Mouse (Mus musculus) kidney, embryonic 14.5 days (tissue): ENCODE results near the gene Doc2g. TPM values are rescaled to one million over a fixed set of nuclear protein-coding genes. Genes with fewer than 3 reads are reported as not detected.

ENCODE experiments used
- ATAC-seq: fragments of 200-750 bp; cut with Nextera tagmentation; 2 replicates; pipeline ENCODE4 v1.8.0; 2017; ENCODE audit warnings: moderate number of reproducible peaks, mild to moderate bottlenecking, moderate TSS enrichment, moderate library complexity; ENCODE audit not compliant: low FRiP score, low TSS enrichment
- H3K27ac ChIP-seq: fragments of 300-500 bp; sonication (generic); 2 replicates; pipeline ENCODE4 v1.5.1; 2014; ENCODE audit warnings: low read depth, mild to moderate bottlenecking, low read length, moderate library complexity, mixed read lengths
- H3K27me3 ChIP-seq: fragments of 300-500 bp; sonication (generic); 2 replicates; pipeline ENCODE4 v1.6.1; 2014; ENCODE audit warnings: mild to moderate bottlenecking, low read length; ENCODE audit not compliant: control insufficient read depth, insufficient read depth
- H3K36me3 ChIP-seq: fragments of 300-500 bp; sonication (generic); 2 replicates; pipeline ENCODE4 v1.6.1; 2014; ENCODE audit warnings: low read length, mixed read lengths; ENCODE audit not compliant: control insufficient read depth, insufficient read depth
- H3K4me1 ChIP-seq: fragments of 300-500 bp; sonication (generic); 2 replicates; pipeline ENCODE4 v1.6.1; 2014; ENCODE audit warnings: low read length, mixed read lengths; ENCODE audit not compliant: control insufficient read depth, insufficient read depth
- H3K4me2 ChIP-seq: fragments of 300-500 bp; sonication (generic); replicated peaks from 2 replicates; pipeline ENCODE4 v1.6.1; 2014; ENCODE audit warnings: low read depth, mild to moderate bottlenecking, low read length
- H3K4me3 ChIP-seq: fragments of 300-500 bp; sonication (generic); 2 replicates; pipeline ENCODE4 v1.5.1; 2014; ENCODE audit warnings: mild to moderate bottlenecking, low read length
- H3K9ac ChIP-seq: fragments of 300-500 bp; sonication (generic); 2 replicates; pipeline ENCODE4 v1.6.1; 2014; ENCODE audit warnings: low read depth, mild to moderate bottlenecking, low read length, moderate library complexity
- H3K9me3 ChIP-seq: fragments of 300-500 bp; sonication (generic); 2 replicates; pipeline ENCODE4 v1.6.1; 2016; ENCODE audit warnings: low read length; ENCODE audit not compliant: control insufficient read depth
- WGBS: fragments of 180-500 bp; shearing (Covaris S2); extraction: QIAGEN DNeasy Blood & Tissue Kit; methylation state at CpG from one replicate; pipeline ENCODE4 v1.1.7; 2014; 5-methylcytosine and 5-hydroxymethylcytosine counted together
- polyA plus RNA-seq: library from polyadenylated mRNA; unstranded; fragments of >200 nt; fragmentation: Nextera tagmentation; extraction: Ambion mirVana; gene quantifications from 2 replicates; pipeline ENCODE4 v1.2.1, GENCODE M21; 2014

The Doc2g gene
- polyA plus RNA-seq, 1 experiment from 2014 or later = 5.8 TPM

GRCm38 (mm10) chr19:4017921-4018587, 14.9 kb downstream of the Doc2g start:
- Histone ChIP-seq H3K4me3 (no peak overlapping the region), H3K27me3 (no peaks in the 10 kb centered on the region), H3K9ac (no peak overlapping the region), H3K36me3 (no peaks in the 10 kb centered on the region), H3K4me2 (no peak overlapping the region), H3K9me3 (no peaks in the 10 kb centered on the region), H3K4me1 (no peaks in the 10 kb centered on the region), H3K27ac (no peak overlapping the region)
- no peak for ATAC-seq
- 71% methylated on average over 10 of the region's 10 CpGs for WGBS

GRCm38 (mm10) chr19:4018743-4019583, 15.8 kb downstream of the Doc2g start:
- no peaks in the 10 kb centered on the region for H3K27me3 ChIP-seq
- no peak overlapping the region for H3K27ac ChIP-seq
- H3K9ac ChIP-seq = 0 out of 2 replicates have a peak overlapping the region, but pooled peaks have one; percentile 7
- no peak overlapping the region for H3K4me3 ChIP-seq
- ATAC-seq = peak; percentile 86
- no peak overlapping the region for H3K4me2 ChIP-seq
- H3K4me1 ChIP-seq = no peaks in the 10 kb centered on the region
- no peaks in the 10 kb centered on the region for H3K9me3 ChIP-seq
- 35% methylated on average over 18 of the region's 18 CpGs for WGBS
- no peaks in the 10 kb centered on the region for H3K36me3 ChIP-seq

- Histone ChIP-seq H3K9ac (no peak overlapping the region), H3K4me2 (no peak overlapping the region), H3K27ac (no peak overlapping the region), H3K27me3 (no peaks in the 10 kb centered on the region), H3K9me3 (no peaks in the 10 kb centered on the region), H3K4me3 (no peak overlapping the region), H3K4me1 (no peaks in the 10 kb centered on the region), H3K36me3 (no peaks in the 10 kb centered on the region)
- ATAC-seq = no peak
- WGBS = 64% methylated on average over 7 of the region's 7 CpGs
These were observed 20.1 kb downstream of the Doc2g start for GRCm38 (mm10) chr19:4023185-4023584.

- H3K36me3 ChIP-seq = no peaks in the 10 kb centered on the region
- H3K9ac ChIP-seq = no peak overlapping the region
- no peaks in the 10 kb centered on the region for H3K4me1 ChIP-seq
- no peak overlapping the region for H3K4me2 ChIP-seq
- no peaks in the 10 kb centered on the region for H3K27me3 ChIP-seq
- H3K27ac ChIP-seq = no peak overlapping the region
- no peak for ATAC-seq
- H3K9me3 ChIP-seq = no peaks in the 10 kb centered on the region
- H3K4me3 ChIP-seq = no peak overlapping the region
These were observed 24.5 kb downstream of the Doc2g start for GRCm38 (mm10) chr19:4027576-4027975.

GRCm38 (mm10) chr19:4032668-4033067, 29.6 kb downstream of the Doc2g start:
- Histone ChIP-seq H3K9me3 (no peaks in the 10 kb centered on the region), H3K9ac (no peak overlapping the region), H3K4me2 (no peak overlapping the region), H3K36me3 (no peaks in the 10 kb centered on the region; the same call in 1 of the 2 replicates), H3K27me3 (no peaks in the 10 kb centered on the region), H3K4me3 (no peak overlapping the region), H3K4me1 (peaks cover 9% of the 10 kb centered on the region), H3K27ac (no peak overlapping the region)
- 75% methylated on average over 7 of the region's 7 CpGs for WGBS
- ATAC-seq = no peak

- WGBS = 65% methylated on average over 3 of the region's 3 CpGs
- H3K27ac ChIP-seq = no peak overlapping the region
These were observed 30.2 kb downstream of the Doc2g start for GRCm38 (mm10) chr19:4033298-4033697.

GRCm38 (mm10) chr19:4033742-4034141, 30.6 kb downstream of the Doc2g start:
- Histone ChIP-seq H3K27me3 (no peaks in the 10 kb centered on the region), H3K9ac (no peak overlapping the region), H3K4me3 (no peak overlapping the region), H3K27ac (no peak overlapping the region), H3K4me1 (peaks cover 14% of the 10 kb centered on the region), H3K9me3 (no peaks in the 10 kb centered on the region), H3K36me3 (no peaks in the 10 kb centered on the region; the same call in 1 of the 2 replicates), H3K4me2 (no peak overlapping the region)
- ATAC-seq = no peak
- WGBS = 74% methylated on average over 5 of the region's 5 CpGs

More at GRCm38 (mm10) chr19:4033298-4033697, 30.2 kb downstream of the Doc2g start:
- Histone ChIP-seq H3K9me3 (no peaks in the 10 kb centered on the region), H3K36me3 (no peaks in the 10 kb centered on the region; the same call in 1 of the 2 replicates), H3K27me3 (no peaks in the 10 kb centered on the region), H3K4me1 (peaks cover 13% of the 10 kb centered on the region), H3K4me2 (no peak overlapping the region), H3K4me3 (no peak overlapping the region), H3K9ac (no peak overlapping the region)
- no peak for ATAC-seq

- H3K4me3 ChIP-seq = peak overlapping the region; percentile 7; the same call in 1 of the 2 replicates
- peaks cover 14% of the 10 kb centered on the region for H3K4me1 ChIP-seq
- no peaks in the 10 kb centered on the region; the same call in 1 of the 2 replicates for H3K36me3 ChIP-seq
- peak overlapping the region; percentile 33 for H3K4me2 ChIP-seq
- H3K27me3 ChIP-seq = no peaks in the 10 kb centered on the region
- no peaks in the 10 kb centered on the region for H3K9me3 ChIP-seq
- no peak for ATAC-seq
- no peak overlapping the region for H3K27ac ChIP-seq
- 62% methylated on average over 12 of the region's 12 CpGs for WGBS
- H3K9ac ChIP-seq = no peak overlapping the region
These were observed 33.4 kb downstream of the Doc2g start for GRCm38 (mm10) chr19:4036327-4037045.
